Mouse (Mus musculus) thymus, postnatal 4 days (tissue): ENCODE measurements at regions not wholly inside any gene's neighbourhood (a gene's known extent, or its start where the extent isn't known, plus 50 kb on each side); places are given as distances from the start of the nearest gene placed in this dataset.

Experiments used
- DNase-seq: peaks from one replicate; pipeline ENCODE4 v3.0.0; 2021

DNA sequence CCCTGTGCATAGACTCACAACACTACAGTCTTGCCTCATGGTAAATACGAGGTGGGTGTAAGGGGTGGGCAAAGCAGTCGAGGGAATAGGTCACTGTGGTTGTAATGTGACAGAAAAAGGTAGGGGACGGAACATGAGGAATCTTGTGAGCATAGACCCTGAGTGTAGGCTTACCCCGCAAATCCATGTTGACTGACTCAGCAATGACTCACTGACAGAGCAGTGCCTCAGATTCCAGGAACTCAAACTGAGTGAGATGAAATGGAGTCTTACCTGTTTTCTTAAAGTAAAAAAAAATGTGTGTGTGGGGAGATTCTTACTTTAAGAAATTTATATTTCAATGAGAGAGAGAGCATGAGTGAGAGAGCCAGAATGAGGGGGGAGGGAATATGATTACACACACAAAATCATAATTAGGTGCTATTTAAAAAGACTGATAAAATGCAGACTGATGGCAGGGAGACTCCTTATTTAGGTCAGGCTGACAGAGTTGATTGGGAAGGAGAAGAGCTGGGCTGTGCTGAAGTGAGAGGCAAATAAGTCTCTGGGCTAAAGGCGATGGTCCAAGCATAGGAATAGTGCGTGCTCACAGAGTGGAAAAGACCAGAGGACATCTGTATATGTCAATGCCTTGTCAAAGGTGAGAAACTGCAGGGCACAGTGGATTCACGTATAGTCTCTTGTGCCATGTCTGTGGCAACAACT, 631.0 kb upstream of the Fam160b2 start:
- DNase-seq: no peak

DNA sequence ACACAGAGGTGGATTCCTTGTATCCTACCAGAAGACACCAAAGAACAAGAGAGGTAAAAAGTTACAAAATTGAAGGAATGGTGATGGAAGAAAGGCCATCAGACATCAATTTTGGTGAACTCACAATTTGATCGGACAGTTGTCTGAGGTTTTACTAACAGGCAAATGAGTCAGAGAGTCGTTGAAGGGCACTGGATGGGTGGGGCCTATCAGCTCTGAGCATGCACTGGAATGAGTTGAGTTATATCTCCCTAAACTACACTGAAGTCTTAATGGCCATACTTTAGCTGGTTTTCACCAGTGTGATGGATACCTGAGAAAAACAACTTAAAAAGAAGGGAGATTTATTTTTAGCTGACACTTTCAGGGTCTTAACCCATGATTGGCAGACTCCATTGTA, 630.3 kb upstream of the Fam160b2 start:
- DNase-seq: no peak

DNA sequence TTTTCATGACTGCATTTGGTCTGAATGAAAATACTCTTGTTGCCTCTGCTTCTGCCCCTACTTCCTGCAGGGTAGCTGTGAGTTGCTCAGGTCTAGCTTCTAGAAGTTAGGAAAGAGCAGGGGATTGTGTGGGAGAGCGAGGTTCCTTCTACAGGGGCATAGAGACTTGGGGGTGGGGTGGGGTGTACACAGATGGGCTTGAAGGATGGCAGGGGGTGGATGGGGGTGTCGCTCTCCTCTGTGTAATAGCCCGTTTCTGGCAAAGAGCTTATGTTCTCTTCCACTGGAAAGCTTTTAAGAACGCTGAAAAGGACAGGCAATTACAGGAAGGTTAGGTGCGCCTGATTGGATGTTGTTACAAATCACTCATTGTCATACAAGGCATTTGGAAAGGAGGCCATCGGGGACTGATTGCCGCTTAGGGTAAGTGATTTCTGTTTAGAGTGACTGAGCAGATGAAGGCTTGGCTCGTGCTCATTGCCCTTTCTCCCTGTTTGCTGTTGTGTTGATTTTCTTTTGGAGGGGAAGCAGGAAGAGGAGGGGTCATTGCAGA, 629.3 kb upstream of the Fam160b2 start:
- DNase-seq: no peak

DNA sequence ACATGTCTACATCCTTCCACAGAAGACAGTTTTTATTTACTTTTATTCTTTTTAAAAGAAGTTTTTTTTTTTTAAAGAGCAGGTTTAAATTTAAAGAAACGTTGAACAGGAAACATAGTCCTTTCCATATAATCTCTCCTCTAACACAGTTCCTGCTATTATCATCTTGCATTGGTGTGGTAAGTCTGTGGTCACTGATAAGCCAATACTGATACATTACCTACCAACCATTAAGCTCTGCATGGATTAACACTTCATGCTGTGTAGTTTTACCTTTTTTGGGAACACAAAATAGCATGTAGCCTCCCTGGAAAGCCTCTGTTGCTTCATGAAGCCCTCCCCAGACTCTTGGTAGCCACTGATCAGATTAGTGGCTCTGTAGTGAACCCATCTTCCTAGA, 617.4 kb upstream of the Fam160b2 start:
- DNase-seq: no peak

DNA sequence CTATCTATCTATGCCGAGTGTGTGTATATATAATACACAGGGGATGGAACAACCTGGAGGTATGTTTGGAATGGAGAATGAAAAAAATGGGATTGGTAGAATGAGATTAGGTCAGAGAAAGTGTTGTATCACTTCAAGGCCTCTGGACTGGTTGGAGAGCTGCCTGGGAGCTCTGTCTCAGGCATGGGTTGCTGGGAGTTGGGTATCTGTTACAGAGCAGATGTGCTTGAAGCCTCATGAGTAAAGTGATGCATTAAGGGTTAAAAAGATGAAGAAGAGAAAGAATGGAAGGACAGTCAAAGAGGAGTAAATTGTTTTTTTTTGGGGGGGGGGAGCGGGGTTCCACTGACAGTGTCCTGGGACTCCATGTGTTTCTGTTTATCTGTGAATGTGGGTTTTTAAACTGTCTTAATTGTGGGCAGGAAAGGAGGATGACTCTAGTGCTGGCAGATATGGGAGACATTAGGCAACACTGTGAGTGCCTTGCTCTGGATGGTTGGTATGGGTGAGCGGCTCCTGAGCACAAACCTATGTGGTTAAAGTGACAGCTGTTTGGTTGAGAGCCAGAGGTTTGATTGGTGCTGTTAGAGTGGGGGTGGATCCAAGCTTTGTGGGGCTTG, 611.8 kb upstream of the Fam160b2 start:
- DNase-seq: no peak

DNA sequence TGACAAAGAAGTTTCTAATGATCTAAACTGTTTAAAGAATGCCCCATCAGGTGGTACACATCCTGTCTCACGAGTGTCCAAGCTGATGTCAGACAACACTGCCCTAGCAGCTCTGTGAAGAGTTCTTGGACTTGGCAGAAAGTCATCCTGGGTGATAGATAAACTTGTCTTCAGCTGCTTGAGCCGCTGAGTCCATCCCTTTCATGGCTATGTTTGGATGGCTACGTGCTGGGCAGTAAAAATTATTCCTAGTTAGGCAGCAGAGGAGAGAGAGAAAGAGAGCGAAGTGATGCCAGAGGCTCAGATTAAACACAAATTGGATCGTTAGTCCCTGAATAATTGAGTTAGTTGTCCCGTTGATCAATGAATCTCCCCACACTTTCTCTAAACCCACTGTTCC, 603.8 kb upstream of the Fam160b2 start:
- DNase-seq: no peak

DNA sequence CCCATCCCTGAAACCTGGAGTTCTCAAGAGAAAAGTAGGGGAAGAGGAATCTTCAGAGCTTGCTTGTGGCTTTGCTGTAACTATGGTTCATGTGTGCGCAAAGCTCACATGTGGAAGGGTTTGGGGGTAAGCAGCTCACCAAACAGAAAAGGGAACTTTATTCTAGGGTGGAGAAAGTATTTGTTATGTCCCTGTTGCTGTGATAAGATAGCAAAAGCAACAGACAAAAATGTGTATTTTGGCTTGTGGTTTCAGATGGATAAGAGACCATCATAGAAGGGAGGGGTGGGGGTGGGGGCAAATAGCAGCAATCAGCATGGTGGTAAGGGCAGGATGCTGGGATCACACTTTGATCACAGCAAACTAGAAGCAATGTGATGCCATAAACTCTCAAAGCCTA, 601.3 kb upstream of the Fam160b2 start:
- no peak for DNase-seq

DNA sequence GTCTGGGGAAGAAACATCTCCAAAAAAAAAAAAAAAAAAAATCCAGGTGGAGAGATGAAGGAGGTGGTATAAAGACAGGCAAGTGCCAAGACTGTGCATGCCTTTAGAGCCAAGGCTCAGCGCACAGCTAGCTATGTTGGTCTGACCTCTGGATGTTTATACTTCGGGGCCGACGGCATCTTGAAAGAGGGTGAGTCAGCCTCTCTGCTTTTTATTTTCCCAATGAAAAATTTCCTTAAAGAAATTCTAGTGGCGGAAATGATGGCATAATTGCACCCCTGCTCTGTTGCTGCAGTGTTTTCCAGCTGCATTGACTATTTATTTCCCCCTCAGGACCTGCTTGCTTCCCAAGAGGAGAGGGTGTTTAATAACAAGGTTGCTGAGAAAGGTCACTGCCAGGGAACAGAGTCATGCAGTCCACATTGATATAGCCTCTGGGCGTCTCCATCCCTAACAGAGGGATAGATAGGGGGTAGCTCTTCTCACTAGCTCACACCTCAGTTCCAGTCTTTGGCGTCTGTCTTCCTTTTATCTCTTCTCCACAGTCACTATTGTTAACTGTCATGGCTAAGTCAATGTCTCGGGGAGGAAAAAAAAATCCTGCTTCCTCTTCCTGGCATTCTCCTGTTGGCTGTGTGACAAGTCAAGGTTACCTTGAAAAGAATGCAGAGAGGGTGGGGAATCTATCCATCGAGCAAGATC, 599.7 kb upstream of the Fam160b2 start:
- no peak for DNase-seq

DNA sequence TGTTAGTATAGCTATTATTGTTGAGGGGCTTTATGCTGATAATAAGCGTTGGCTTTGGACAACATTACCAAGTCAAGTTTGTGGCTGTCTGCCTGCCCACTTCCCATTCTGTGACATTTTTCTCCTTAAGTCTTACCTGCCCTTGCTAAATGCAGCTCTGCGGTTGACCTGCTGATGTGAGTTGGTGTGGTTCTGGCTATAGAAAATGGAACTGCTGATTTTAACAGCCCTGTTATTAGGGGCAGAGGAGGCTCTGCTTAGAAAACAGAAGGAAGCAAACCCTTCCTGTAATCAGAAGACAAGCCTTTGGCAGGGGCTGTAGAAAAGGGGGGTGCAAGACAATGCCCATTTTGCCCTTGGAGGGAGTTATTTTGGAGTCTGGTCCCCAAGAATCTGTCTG, 594.6 kb upstream of the Fam160b2 start:
- DNase-seq: no peak

DNA sequence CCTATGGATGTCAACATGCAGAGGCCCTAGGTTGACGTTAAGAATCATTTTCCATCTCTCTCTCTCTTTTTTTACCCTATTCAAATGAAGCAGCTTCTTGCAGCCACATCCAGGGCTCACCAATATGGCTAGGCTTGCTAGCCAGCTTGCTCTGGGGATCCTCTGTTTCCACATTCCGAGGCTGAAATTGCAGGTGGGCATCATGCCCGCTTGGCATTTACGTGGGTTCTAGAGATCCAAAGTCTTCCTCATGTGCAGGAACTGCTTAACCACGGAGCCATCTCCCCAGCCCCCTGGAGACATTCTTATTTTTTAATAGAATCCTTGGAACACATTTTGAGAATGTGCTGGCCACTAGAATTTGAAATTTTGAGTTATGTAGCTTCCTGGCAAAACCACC, 592.9 kb upstream of the Fam160b2 start:
- DNase-seq: no peak

DNA sequence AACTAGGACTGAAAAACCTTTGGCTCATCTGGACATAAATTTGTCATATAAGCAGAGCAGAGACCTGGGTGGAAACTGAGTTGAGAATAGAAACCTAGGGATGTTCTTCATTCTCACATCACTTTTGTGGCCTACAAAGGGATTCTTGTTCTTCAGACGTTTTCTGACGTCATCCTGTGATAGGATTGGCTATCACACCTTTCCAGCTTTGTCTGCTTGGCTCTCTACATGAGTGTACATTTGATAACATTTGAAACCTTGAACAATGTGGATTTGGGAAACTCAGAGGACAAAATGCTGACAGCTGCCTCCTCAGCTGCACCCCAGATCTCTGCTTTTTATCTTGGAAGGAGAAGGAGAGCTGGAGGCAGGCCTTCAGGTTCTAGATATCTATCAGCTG, 589.7 kb upstream of the Fam160b2 start:
- no peak for DNase-seq

DNA sequence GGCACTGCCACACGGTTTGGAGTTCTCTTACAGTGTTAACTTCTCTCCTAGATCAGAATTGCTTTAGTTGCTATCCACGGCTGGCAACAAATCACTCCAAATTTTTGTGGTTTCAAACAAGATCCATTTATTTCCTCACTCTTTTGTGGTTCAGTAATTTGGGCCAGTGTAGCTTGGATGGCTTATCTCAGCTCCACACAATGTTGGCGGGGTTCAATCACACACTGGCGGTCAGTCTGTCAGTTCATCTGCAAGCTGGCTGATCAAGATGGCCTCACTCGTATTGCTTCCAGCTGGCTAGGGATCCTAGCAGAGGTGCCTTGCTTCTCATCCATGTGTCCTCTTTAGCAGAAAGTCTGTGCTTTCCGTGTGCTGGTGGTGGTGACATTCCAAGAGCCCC, 577.7 kb upstream of the Fam160b2 start:
- no peak for DNase-seq

DNA sequence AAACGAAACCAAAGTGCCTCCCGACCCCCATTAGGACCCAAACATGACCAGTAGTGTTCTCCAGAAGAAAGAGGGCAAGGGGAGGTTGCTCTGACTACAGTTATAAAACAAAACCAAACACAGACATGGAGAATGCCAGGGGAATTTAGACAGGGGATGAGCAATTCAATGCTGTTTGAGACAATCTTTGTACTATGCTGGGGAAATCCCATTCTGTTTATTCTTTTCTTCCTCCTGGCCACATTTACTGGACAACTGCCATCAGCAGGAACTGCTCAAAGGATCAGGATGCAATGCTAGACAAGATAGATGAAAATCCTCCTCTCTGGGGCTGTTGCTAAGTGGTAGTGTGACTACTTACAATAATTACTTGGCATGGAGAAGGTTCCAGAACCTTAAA, 574.5 kb upstream of the Fam160b2 start:
- DNase-seq: no peak

DNA sequence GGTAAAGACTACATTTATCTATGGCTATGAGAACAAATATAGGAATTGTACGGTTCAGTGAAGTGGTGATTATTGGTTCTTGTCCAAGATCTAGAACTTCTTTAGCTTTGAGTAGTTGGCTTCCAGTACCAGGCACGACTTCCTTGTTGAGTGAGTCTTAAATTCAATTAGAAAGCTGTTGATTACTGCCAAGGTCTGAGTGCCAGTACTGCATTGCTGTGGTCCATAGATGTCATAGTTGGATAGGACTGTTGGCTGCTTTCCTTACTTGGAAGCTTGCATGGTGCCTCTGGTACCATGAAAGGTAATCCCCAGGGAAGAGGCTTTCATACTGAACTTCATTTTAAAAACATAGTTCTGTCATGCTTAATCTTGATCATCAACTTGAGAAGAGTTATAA, 559.9 kb upstream of the Fam160b2 start:
- DNase-seq: no peak

DNA sequence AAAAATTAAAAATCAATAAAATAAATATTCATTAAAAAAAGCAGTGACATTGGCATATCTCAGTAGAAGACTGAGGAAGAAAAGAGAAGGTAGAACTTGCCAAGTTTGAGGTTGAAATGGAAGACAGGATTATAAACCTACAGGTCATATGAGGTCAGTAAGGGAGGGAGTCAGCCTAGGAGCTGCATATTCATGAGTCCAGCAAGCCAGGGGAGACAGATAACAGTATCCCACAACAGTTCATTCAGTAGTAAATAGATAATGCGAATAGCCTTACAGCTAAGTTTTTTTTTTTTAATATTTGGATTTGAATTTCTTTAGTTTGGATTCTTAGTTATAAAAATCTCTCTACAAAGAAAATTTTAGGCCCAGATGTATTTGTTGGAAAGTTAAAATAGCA, 542.8 kb upstream of the Fam160b2 start:
- no peak for DNase-seq

DNA sequence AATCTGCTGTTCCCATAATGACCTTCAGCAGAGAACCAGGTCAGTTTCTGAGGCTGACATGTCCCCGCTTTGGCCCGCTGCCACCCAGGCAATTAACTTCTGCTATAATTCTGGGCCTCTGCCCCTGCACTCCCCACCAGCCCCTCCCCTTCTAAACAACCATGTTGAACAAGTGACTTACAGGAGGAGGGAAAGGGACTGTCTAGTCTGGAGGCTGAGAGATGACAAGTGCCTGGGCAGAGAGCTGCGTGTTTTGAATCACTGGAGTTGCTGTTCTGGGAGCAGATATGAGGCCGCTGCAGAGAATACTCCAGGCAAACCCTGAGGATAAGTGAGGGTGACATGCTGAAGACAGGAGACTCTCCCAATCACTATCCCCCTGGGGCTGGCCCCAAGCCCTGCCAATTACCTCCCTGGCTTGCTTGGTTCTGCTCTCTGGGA, 530.2 kb upstream of the Fam160b2 start:
- DNase-seq: no peak

DNA sequence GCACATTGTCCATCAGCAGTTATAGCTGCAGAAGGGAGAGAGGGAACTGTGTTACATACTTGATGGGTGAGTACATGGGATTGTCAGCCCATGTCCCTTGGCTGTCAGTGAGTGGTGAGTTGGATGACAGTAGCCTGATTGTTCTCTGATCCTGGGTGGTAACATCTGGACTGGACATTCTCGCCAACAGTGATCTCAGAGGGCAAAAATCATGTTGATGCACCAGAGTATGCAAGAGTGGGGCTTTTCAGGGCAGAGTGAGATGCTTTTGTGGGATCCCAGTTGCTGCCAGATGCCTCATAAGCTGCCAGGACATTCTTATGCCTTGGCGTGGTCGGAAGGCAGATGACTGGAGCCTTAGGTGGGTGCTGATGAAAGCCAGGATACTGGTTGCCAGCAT, 528.9 kb upstream of the Fam160b2 start:
- DNase-seq: no peak

DNA sequence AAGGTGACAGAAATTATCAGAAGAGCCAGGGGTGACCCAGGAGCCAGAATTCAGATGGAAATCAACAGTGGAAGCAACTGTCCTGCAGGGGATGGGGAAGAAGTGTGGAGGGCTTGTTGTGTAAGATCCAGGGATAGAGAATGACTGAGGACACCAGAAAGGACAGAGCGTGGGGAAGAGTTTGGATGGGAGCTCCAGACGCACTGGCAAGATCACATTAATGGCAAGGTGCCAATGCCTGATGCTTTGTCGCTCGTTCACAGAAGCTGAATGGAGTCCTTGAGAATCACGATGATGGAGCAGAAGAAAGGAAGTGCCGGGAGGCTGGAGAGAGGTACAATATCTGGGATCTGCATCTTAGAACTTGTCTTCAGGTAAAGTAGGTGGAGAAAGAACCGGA, 519.0 kb upstream of the Fam160b2 start:
- DNase-seq: no peak

DNA sequence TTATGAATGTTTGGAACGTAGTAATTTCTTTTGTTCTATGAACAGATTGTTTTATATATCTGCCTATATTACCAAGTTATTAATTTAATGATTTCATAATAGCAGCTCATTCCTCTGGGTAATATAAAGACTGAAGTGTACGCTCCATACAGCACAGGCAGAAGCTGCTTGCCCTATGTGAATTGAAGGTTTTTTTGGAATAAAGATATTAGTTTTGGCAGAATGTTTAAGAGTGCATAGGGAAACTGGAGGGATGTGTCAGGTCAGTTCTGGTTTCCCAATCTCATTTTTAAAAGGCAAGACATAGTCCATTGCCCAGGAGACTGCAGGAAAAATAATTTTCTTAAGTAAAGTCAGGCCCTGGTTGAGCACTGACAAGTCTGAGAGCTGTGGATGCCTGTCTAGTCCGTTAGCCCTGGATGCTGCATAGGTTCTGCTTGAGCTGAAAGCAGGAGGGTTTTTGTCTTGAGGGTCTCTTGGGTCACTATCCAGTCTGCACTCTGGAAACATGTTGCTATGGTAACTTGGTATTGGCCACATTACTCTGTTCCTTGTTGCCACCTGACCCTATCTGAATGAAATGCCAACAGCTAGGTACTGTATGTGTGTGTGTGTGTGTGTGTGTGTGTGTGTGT, 516.3 kb upstream of the Fam160b2 start:
- DNase-seq: no peak

DNA sequence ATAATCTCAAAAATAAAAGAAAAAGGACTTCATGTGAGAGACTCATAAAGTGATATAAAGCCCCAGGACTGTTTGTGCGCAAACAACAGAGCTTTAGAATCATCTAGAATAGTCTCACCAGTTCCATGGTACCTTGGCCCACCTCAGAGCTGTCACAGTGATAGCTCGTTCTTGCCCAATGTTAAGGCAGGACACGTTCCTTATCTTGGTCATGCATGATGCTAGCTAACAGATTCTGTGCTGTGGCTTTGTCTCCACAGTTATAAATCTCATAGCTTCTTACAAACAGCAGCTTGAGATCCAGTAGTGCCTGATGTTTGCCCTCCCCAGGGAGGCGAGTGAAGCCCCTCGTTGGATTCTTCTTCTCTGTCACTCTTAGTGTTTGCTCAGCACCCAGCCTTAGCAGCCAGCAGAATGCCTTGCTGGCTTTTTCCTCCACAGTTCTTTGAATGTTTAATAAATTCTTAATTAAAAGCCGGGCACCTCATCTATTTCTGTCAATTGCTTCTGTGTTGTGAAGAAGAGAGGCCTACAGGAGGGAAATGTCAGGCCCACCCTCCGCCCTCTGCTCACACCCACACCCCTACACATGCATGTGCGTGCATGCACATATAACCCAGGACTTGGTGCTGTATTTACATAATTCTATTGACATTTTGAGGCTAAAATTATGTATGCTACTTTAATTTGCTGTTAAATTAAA, 515.6 kb upstream of the Fam160b2 start:
- no peak for DNase-seq

DNA sequence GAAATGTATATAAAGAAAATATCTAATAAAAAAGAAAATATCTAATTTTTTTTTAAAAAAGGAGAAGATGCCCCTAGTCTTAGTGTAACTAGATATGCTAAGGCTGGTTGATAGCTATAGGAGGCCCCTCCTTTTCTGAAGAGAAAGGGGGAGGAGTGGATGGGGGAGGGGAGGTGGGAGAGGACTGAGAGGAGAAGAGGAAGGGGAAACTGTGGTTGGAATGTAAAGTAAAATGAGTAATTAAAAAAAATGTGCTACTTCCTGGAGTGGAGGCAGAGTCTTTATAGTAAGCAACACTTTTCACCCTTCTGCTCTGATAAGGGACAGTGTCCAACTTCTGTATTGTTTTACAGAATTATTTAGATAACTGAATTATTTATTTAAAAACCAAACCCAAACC, 513.6 kb upstream of the Fam160b2 start:
- DNase-seq: no peak

DNA sequence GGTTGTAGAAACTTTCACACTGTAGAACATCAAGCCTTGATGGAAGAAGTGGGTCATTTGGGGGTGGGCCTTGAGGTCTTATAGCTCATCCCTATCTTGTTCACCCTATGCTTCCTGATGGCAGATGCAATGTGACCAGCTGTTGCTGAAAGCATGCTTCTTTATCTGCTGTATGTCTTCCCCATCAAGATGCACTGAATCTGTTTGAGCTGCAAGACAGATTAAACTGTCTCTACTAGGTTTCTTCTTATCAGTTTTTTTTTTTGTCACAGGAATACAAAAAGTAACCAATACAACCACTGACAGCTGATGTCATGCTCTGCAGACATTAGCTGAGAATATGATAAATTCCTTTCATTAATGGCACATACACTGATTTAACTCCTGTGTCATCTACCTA, 505.0 kb upstream of the Fam160b2 start:
- no peak for DNase-seq

DNA sequence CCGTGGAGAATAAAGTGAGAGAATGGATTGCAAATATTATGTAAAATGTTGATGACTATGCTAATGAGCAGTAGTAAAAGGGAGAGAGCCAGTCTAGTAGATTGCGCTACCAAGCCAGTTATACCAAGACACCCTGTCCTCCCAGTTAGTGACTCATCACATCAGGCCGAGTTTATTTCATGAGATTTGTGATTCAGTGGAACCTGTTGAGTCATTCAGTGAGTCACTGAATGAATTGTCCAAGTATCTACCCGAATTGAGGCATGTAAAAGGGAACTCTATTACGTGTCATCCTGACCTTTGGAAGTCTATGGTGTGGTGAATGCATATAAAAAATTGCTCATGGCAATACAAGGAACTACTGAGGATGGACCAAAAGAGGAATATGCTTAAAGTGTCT, 504.3 kb upstream of the Fam160b2 start:
- DNase-seq: no peak
